Mouse (Mus musculus) right cerebral cortex, postnatal 4 days (tissue): ENCODE measurements at regions not wholly inside any gene's neighbourhood (a gene's known extent, or its start where the extent isn't known, plus 50 kb on each side); places are given as distances from the start of the nearest gene placed in this dataset.

Source experiments
- DNase-seq: peaks from one replicate; pipeline ENCODE4 v3.0.0-alpha.2; 2022

- DNase-seq, result no peak
These were observed 369.8 kb upstream of the Fbxo33 start for GRCm38 (mm10) chr12:59589354-59589753.

GRCm38 (mm10) chr12:59582587-59582986 is 363.1 kb upstream of the Fbxo33 start:
- no peak for DNase-seq

- DNase-seq, result no peak
These were observed 360.2 kb upstream of the Fbxo33 start for GRCm38 (mm10) chr12:59579694-59580093.

DNA sequence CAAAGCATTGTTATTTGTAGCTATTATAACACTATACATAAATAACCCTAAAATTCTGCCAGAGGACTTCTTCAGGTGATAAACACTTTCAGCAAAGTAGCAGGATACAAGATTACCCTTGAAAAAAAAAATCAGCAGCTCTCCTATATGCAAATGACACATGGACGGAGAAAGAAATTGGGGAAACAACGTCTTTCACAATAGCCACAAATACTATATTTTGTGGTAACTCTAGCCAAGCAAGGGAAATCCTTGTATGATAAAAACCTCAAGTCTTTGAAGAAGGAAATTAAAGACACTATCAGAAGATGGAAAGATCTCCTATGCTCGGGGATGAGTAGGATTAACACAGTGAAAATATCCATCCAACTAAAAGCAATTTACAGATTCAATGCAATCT is 344.4 kb upstream of the Fbxo33 start:
- no peak for DNase-seq

GRCm38 (mm10) chr12:59539788-59540187 is 320.3 kb upstream of the Fbxo33 start:
- DNase-seq, result no peak

DNA sequence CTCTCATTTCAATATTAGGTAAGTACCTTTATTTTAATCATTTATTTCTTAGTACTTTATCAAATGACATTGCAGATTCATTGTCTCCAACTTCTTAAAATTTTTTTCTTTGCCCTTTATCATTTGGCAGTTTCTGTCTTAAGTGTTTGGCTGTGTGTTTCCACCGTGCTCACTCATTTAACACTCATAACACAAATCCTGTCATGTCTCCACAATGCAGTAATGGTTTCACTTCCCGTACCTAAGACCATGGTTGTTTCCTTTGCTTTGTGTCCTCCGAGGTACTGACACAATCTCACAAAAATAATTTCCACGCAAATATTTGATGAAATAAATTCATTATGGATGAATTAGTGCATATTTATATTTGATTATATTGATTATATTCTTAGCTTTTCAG is 311.0 kb upstream of the Fbxo33 start:
- no peak for DNase-seq

- DNase-seq, result no peak
These were observed 303.8 kb upstream of the Fbxo33 start for GRCm38 (mm10) chr12:59523368-59523767.

GRCm38 (mm10) chr12:59521946-59522345 is 302.4 kb upstream of the Fbxo33 start:
- DNase-seq, result no peak

DNA sequence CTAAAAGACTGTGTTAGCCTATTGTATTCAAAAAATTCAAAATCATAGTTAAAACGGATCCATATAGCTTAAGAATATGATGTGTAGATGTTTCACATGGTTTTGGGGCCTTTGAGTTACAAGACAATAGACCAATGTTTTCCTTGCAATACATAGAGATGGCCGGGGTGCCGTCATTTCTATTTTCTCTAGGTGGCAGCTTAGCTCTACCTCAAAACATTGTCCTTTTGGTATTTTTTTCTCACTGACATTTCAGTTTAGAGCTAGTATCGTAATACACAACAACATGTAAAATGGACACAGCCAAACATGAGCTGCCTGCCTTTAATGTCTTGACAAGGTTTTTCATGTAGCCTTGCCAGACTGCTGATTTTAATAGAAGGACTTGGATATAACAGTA is 290.3 kb upstream of the Fbxo33 start:
- DNase-seq, result peak; percentile 30

DNA sequence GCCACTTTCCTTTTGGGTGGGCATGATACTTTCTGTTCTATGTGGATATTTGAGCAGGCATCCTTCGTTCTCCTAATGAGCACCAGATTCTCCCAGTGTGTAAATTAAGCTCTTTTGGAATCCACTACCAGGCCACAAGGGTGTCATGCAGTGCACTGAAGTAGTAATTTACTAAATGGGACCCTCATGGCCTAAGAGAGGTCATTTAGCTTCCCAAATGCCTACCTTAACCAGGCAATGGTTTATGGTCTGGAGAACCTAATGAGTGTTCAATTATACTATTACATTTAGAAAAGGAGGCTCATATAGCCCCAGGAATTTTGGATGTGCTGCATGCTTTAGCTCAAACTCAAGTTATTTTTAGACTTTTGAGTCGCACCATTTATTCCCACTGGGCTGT is 289.6 kb upstream of the Fbxo33 start:
- no peak for DNase-seq

GRCm38 (mm10) chr12:59507431-59507830 is 287.9 kb upstream of the Fbxo33 start:
- no peak for DNase-seq

DNA sequence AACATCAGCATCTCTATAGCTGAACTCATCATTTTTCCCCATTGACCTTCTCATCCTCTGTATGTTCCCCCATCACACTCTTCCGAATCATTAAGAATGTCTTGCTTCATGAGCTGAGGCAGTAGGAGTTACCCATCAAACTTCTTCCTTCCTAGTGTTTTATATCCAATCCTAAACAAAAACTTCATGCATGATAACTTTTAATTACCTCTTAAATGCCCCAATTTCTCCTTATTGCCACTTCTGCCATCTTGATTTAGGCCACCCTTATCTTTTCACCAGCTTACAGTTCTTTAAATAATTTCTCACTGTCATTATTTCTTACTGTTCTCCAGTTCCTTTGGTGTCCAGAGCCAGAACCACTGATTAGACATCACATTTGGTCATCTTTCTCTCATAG is 277.9 kb upstream of the Fbxo33 start:
- no peak for DNase-seq

GRCm38 (mm10) chr12:59488019-59488418 is 268.5 kb upstream of the Fbxo33 start:
- DNase-seq, result no peak

DNA sequence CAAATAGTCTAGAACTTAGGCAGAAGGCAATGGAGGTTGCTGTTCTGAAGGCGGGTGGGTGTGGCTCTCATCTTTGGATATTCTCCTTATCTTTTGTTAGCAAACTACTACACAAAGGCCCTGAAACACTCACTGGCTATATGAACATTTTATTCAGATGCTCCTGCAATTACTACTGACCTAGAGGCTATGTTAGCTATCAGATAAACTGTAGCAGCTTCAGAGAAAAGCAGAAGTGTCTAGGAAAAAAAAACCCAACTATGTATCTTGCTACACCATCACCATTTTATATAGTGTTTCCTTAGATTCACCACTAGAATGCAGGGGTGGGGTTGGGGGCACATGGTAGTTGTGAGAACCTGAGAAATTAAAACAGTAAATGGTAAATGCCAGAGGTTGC is 268.0 kb upstream of the Fbxo33 start:
- DNase-seq, result no peak

DNA sequence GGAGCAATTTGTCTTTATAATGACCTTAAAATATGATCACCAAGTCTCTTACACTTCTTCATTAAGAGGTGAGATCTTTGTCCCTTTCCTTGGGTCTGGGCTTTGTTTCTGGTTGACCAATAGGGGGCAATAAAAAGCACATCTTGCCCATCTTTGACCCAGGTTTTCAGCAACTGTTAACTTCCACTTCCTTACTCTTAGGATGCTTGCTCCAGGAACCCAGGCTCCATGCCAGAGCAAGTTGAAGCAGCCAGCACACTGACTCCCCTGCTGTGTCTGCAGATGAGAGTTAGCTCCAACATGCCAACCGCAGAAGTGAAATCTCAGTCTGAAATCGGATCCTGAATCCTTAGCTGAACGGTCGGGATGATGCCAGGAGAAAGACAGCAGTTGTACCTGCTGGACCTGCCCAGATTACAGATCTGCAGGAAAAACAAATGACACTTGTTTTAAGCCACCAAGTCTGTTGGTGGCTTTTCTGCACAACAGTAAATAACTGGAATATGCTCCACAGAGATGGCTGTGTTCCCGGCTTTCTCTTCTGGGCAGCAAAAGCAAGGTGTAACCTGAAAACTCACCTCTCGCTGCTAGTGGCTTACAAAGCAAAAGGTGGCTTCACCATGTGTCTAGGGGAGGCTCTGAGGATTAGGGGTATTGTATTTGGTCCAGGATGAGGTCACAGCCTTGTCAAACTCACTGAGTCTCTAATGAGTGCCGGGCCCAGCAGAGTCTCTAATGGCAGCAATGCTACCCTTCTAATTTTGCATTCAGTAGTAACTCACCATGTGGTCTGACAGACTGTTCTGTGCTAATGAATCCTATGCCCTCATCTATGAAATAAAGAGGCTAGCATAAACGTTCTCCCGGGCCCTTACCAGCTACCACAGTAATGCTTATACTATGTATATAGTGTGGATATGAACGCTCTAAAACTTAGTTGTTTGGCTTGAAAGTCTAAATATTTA is 241.8 kb upstream of the Fbxo33 start:
- DNase-seq, result peak; percentile 19

DNA sequence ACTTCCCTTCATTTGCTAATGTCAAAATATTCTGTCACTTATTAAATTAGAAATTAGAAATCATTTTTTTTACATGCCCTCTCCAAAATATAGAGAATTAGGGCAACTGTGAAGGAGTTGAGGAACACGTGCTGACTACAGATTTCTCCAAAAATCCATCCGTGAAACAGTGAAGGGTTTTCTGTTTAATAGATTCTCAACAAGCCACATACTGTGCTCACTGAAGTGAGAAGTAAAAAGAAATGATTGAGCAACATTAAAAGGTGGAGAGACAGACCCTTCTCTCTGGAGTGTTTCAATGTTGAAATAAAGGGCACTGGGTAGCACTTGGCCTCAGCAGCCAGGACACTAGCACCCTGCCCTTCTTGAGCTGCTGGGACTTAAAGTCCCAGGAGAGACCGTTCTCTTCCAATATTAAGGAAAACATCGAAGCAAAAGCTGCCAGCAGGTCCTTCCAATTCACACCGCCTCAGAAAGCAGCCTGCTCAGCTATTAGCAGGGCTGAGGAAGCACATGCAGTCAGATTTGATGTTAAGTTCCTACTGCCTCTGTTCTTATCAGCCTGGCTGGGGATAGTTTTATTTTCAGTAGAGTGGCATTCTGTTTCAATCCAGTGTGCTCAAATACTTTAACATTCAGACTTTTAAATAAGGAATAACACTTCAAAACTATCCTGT is 236.8 kb upstream of the Fbxo33 start:
- no peak for DNase-seq

GRCm38 (mm10) chr12:59415051-59415450 is 195.5 kb upstream of the Fbxo33 start:
- no peak for DNase-seq

GRCm38 (mm10) chr12:59411491-59411890 is 192.0 kb upstream of the Fbxo33 start:
- no peak for DNase-seq

DNA sequence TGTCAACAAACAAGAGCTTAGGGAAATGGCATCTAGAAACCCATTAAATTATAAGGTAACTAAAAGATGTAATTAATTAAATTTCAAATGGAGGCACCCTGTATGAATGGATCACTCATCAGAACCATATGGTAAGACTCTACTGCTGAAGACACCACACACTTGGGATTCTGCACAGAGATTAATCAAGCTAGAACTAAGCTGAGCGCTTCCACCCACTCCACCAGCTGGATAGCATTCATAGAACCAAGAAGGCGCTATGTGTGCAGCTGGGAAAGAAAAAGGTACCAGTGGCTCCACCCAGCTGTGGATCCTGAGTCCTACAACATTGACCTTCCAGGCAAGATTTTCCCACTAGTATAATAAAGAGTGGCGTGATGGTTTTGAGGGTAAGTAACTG is 171.6 kb upstream of the Fbxo33 start:
- DNase-seq, result no peak

DNA sequence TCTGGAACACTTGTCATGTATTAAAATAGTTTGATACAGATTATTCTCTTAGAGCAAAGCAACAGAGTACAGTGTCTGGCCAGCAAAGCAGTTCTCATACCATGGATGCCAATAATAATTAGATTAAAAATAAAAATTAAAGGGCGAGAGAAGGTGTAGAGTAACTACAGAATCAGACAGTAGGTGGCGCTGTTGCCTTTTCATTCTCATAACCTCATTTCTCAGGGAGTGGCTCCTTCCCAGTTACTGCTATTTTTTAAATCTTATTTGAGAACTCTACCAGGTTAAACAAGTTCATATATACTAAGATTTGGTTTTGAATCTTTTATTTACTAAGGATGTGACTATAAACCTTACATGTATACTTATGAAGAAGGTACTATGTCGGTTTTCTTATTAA is 163.3 kb upstream of the Fbxo33 start:
- peak; percentile 80 for DNase-seq

DNA sequence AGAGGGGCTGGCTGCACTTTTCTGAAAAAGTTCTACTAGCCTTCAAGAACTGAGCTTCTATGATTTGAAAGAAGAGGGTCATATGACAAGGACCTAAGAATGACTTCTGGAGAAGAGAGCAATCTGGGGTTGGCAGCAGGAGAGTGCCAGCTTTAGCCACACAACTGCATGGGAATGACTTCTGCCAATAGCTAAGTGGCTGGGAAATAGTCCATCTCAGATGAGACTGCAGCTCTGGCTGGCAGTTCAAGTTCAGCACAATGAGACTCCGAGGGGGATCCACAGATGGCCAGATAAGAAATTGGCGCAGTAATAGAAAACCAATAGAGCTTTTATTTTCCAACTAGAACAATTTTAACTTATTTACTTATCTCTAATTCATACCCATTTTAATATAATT is 122.1 kb upstream of the Fbxo33 start:
- no peak for DNase-seq

DNA sequence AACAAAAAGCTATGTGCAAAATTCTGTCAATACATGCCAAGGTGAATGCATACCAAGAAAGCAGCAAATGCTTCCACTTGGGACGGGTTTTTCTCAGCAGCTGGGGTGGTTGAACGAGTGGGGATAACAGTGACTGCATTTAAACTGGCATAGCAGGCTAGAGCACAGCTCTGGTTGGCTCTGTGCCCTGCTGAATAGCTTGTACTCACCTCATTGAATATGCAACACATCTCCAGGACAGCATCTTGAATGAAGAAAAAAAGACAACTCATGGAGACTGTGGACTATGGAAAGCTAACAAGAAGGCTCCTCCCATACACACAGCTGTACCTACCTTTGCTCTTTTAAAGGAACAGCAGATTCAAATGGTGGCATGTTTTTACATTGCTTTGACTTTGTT is 111.2 kb upstream of the Fbxo33 start:
- DNase-seq, result peak; percentile 27

- no peak for DNase-seq
These were observed 93.2 kb upstream of the Fbxo33 start for GRCm38 (mm10) chr12:59312703-59313102.

DNA sequence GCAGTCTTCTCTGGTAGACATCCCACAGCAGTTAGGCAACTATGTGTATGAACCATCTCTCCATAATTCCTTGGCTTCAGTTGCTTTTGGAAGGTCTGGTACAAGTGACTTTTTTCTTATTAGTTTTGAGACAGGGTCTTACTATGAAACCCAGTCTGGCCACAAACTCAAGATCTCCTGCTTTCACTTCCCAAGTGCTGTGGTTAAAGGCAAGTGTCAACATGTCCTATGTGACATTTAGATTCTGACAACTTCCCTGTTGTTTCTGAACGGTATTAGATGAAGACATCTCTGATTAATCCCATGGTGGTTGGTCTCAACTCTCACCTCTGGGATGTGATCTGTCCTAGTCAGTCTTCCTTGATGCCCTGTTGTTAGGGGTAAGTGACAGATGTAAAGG is 88.4 kb upstream of the Fbxo33 start:
- no peak for DNase-seq
